Mouse (Mus musculus): ENCODE results near the gene Chrm4.

Gene Chrm4

GRCm38 (mm10) chr2:91963443-91963932 is 36.4 kb downstream of the Chrm4 start:
- peak; percentile 98 for DNase-seq

DNA sequence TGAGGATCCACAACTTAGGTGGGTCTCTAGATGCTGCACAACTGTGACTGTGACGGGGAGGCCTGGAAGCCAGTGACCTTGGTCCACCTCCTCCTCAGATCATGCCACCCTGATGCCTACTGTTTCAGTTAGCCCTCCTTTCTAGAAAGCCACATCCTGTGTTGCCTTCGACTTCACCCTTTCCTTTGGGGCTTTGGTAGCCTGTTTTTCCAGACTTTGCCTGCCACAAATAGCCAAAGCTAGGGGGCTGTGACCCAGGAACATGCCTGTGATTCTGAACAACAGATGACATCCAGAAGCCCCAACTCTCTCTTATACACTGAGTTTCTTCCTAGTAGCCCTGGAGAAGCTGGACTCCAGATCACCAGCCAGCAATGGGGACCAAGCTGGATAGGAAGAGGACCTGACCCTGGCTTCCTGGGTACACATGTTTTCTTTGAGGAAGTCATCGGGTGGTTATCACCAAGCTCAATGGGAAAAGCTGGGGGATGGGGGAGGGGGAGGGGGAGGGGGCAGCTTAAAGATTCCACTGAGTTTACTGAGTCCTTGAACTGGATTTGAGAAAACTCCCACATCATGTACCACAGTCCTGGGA is 37.7 kb downstream of the Chrm4 start:
- DNase-seq: no peak

DNA sequence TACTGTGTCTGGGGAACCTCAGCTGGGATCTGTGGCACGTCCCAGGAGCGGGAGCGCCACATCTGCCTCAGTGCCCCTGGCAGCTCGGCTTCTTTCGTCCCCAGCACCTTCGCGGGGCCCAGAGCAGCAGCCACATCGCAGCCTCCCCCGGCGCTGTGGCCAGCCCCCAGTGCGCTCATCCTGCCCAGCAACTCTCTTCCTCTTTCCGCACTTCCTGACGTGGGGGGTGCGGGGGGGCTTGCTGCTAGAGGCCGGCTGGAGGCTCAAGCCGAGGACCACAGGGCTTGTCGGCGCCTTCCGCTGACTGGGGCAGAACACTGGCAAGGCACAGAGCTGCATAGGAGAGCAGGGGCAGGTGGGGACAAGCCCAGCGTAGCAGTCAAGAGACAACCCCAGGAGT is 38.4 kb downstream of the Chrm4 start:
- peak; percentile 83 to 89 for DNase-seq

DNA sequence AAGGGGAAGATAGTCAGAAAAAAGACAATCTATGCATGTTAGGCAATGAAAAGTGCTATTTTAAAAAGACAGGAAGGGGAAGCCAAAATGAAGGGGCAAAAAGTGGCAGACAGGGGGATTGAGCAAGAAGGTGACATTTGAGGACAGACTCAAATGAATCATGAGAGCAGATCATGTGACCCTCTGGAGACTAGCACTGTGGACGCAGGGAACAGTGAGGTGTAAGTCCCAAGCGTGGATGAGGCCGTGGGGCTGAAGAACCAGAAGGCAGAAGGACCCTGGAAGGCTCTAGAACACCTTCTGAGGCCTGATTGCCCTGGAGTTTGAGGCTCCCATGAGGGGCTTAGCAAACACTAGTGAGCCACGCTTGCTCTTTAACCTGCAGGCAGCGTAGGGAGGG is 39.3 kb downstream of the Chrm4 start:
- DNase-seq: no peak

DNA sequence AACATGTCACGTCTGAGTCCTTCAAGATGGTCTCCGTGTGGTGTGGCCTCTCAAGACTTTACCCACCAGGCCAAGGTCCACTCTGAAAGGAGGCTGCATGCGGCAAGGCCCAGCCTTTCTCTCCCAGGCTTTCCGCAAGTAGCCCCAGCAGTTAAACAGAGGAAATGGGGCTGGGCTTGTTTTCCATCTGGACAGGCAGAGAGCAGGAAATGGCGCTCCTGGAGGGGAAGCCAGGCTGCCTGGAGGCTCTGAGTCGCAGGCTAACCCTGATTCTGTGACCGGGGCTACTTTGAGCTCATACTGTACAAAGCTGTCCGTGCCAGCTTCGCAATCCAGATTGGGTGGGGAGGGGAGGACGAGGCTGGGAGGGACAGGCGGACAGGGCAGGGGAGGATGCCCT is 40.9 kb downstream of the Chrm4 start:
- peak; percentile 56 to 67 for DNase-seq

- peak in 1 of 2 experiments; percentile 67 for DNase-seq
These were observed 44.4 kb downstream of the Chrm4 start for GRCm38 (mm10) chr2:91971231-91972097.

DNA sequence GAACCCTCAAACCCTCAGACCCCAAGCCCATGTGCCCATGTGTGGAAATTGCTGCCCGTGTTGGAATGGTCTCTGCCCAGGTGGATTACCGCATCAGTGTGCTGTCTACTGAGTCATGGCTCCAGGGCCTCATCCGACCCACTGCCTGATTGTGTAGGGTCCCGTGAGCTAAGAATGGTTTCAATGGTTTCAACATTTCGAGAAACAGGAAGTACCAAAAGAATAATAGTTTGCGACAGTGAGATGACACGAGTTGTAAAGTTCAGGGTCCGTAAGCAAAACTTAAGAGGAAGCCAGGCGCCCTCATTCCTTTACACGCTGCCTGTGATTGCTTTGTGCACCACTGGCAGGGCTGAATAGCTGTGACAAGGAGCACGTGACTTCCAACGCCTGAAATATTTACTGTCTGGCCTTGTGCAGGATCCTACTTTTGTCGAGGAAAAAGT is 45.1 kb downstream of the Chrm4 start:
- DNase-seq: peak in 1 of 2 experiments; percentile 45

- no peak for DNase-seq
These were observed 46.5 kb downstream of the Chrm4 start for GRCm38 (mm10) chr2:91973416-91974135.

- peak; percentile 27 to 45 for DNase-seq
These were observed 48.8 kb downstream of the Chrm4 start, which contains the start of gene Dgkz for GRCm38 (mm10) chr2:91975581-91976541. Gene Dgkz (minus strand): TSS chr2:91975864.

GRCm38 (mm10) chr2:91977960-91978359 is 50.9 kb downstream of the Chrm4 start:
- DNase-seq: no peak

Measured in kidney, postnatal 4 days (tissue).